Mouse (Mus musculus) ES-Bruce4 (cell line): ENCODE data around the gene Bri3.

Experiments
- CTCF ChIP-seq: IDR thresholded peaks from one replicate; pipeline ENCODE4 v1.8.1; 2011; ENCODE audit warnings: low read depth, low read length
- EP300 ChIP-seq: IDR thresholded peaks from 2 replicates; pipeline ENCODE4 v1.6.1; 2011; ENCODE audit warnings: low read depth, low read length; ENCODE audit not compliant: insufficient read depth
- POLR2A ChIP-seq: IDR thresholded peaks from one replicate; pipeline ENCODE4 v1.8.1; 2011; ENCODE audit warnings: low read length; ENCODE audit not compliant: insufficient read depth

DNA sequence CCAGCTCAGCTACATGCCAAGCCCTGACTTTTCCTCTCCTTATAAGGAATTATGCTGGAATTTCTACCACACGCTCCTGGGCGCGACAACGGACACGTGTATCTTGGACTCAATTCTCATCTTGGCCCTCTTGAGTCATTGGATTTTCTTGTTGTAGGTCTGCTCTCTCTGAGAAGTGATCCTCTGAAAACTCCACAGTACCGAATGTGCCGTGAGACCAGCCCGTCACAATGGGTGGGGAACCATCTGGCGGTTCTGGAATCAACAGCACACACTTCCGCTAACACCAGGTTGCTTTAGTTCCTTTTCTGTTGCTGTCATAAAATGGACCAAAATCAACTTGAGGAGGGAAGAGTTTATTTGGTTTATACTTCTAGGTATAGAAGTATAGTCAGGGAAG lies 166.4 kb downstream of the Bri3 start:
- TF ChIP-seq CTCF (no peak), POLR2A (no peak), EP300 (no peak)
